Mouse (Mus musculus) liver, embryonic 14.5 days (tissue): Measurements from ENCODE around the gene Nenf.

Experiments
- CTCF ChIP-seq: IDR thresholded peaks from 2 replicates; pipeline ENCODE4 v1.5.1; 2016; ENCODE audit warnings: antibody characterized with exemption, low read depth, control low read depth
- EP300 ChIP-seq: IDR thresholded peaks from 2 replicates; pipeline ENCODE4 v1.6.1; 2016; ENCODE audit warnings: antibody characterized with exemption, low read depth

DNA sequence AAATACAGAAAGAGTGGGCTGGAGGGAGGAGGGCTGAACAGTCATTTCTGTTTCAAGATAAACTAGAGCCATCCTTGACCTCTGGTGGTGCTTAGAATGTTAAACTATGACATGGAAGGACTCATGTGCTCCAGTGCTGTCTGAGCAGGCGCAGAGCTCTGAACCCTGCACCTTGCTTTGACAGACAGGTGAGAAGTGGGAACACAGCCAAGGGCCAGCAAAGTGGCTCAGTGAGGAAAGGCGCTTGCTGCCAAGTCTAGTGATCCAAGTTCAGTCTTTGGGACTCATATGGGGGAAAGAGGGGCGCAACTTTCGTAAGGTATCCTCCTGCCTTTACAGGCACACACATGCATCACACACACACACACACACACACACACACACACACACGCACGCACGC is 41.8 kb downstream of the Nenf start:
- TF ChIP-seq CTCF (no peak), EP300 (no peak)
